Mouse (Mus musculus): ENCODE measurements around the gene Btg2. TPM values are rescaled to one million over a fixed set of nuclear protein-coding genes. Genes with fewer than 3 reads are reported as not detected.

Btg2 gene
- total and polyA plus RNA-seq, 2 experiments from 2014 or later = 8.9 to 19.8 TPM

- no peak overlapping the region for H3K9ac ChIP-seq (replicated peaks; ENCODE audit: low read length, poor library complexity, severe bottlenecking)
- H3K27ac ChIP-seq (ENCODE audit: low read depth, low read length) = no peak overlapping the region
- H3K9me3 ChIP-seq (ENCODE audit: low read length) = no peaks in the 10 kb centered on the region
- H3K27me3 ChIP-seq (ENCODE audit: insufficient read depth, low read length) = no peaks in the 10 kb centered on the region
- no peak for ATAC-seq (ENCODE audit: low FRiP score)
- DNase-seq (ENCODE audit: low spot score) = no peak
- TF ChIP-seq CTCF (IDR thresholded peaks at IDR 0.05) = no peak
- 87% methylated on average over 9 of the region's 9 CpGs for WGBS
- H3K4me2 ChIP-seq (ENCODE audit: low read depth, low read length, poor library complexity, severe bottlenecking) = no peak overlapping the region
- no peaks in the 10 kb centered on the region for H3K4me1 ChIP-seq (ENCODE audit: insufficient read depth, low read length)
- no peak overlapping the region for H3K4me3 ChIP-seq (ENCODE audit: low read depth, low read length)
- no peaks in the 10 kb centered on the region for H3K36me3 ChIP-seq (ENCODE audit: insufficient read depth, low read length)
These were observed 52.2 kb downstream of the Btg2 start for GRCm38 (mm10) chr1:134026741-134027140.

DNA sequence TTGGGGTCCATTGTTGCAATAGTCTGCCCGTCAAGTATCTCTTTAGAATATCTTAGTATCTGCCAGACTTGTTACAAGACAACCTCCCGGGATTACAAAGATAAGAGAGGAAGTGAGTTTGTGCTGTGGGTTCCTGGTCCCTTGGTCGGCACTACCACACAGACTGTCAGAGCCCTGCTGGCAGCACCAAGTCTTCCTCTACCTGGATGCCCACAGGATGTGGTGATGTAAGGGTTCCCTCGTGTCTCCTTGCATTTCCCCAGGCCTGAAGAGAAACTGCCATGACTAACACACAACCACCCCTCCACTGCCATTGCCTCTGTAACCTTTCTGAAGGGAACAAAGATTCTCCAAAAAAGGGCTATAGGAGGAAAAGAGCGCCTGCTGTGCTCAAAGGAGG is 52.9 kb downstream of the Btg2 start:
- WGBS = 69% methylated on average over 5 of the region's 5 CpGs
- no peak for DNase-seq (ENCODE audit: low spot score)
- Histone ChIP-seq H3K9me3 (ENCODE audit: low read length) (no peaks in the 10 kb centered on the region), H3K4me3 (ENCODE audit: low read depth, low read length) (no peak overlapping the region), H3K9ac (replicated peaks; ENCODE audit: low read length, poor library complexity, severe bottlenecking) (no peak overlapping the region), H3K4me1 (ENCODE audit: insufficient read depth, low read length) (no peaks in the 10 kb centered on the region), H3K27ac (ENCODE audit: low read depth, low read length) (no peak overlapping the region), H3K27me3 (ENCODE audit: insufficient read depth, low read length) (no peaks in the 10 kb centered on the region), H3K36me3 (ENCODE audit: insufficient read depth, low read length) (no peaks in the 10 kb centered on the region), H3K4me2 (ENCODE audit: low read depth, low read length, poor library complexity, severe bottlenecking) (no peak overlapping the region)
- no peak for ATAC-seq (ENCODE audit: low FRiP score)
- no peak for TF ChIP-seq CTCF (IDR thresholded peaks at IDR 0.05)

Other genes with a start within 250 kb of the Btg2 start
- gene Optc, start 171.1 kb downstream of the Btg2 start, total RNA-seq (2014; rRNA removed) = 5.0 and 7.3 TPM in 2 replicates
- gene Optc, start 171.1 kb downstream of the Btg2 start, polyA plus RNA-seq (2015; fragmentation: Nextera tagmentation; extraction: Ambion mirVana) = 2.1 and 2.7 TPM in 2 replicates
- gene Prelp, start 157.7 kb downstream of the Btg2 start, total RNA-seq (2014; rRNA removed) = 4.6 and 7.9 TPM in 2 replicates
- 5.0 and 5.4 TPM in 2 replicates for gene Prelp, start 157.7 kb downstream of the Btg2 start, polyA plus RNA-seq (2015; fragmentation: Nextera tagmentation; extraction: Ambion mirVana)
- 17.0 and 17.1 TPM in 2 replicates for gene Fmod, start 41.9 kb downstream of the Btg2 start, total RNA-seq (2014; rRNA removed)
- 24.8 and 26.3 TPM in 2 replicates for gene Fmod, start 41.9 kb downstream of the Btg2 start, polyA plus RNA-seq (2015; fragmentation: Nextera tagmentation; extraction: Ambion mirVana)
- gene Chit1, start 32.1 kb upstream of the Btg2 start, total RNA-seq (2014; rRNA removed) = 0.24 and 0.99 TPM in 2 replicates
- 0.21 and 0.48 TPM in 2 replicates for gene Chit1, start 32.1 kb upstream of the Btg2 start, polyA plus RNA-seq (2015; fragmentation: Nextera tagmentation; extraction: Ambion mirVana)
- 0.47 and 3.0 TPM in 2 replicates for gene Chil1, start 103.1 kb upstream of the Btg2 start, total RNA-seq (2014; rRNA removed)
- gene Chil1, start 103.1 kb upstream of the Btg2 start, polyA plus RNA-seq (2015; fragmentation: Nextera tagmentation; extraction: Ambion mirVana) = 3.0 and 4.3 TPM in 2 replicates
- gene Mybph, start 114.3 kb upstream of the Btg2 start, total RNA-seq (2014; rRNA removed) = not detected in 2 replicates
- gene Mybph, start 114.3 kb upstream of the Btg2 start, polyA plus RNA-seq (2015; fragmentation: Nextera tagmentation; extraction: Ambion mirVana) = 0.12 TPM in 1 of 2 replicates, not detected in the other
- 45.1 and 54.2 TPM in 2 replicates for gene Adora1, start 156.3 kb upstream of the Btg2 start, total RNA-seq (2014; rRNA removed)
- 32.5 and 35.6 TPM in 2 replicates for gene Adora1, start 156.3 kb upstream of the Btg2 start, polyA plus RNA-seq (2015; fragmentation: Nextera tagmentation; extraction: Ambion mirVana)
- 0.11 and 0.19 TPM in 2 replicates for gene Myog, start 210.9 kb upstream of the Btg2 start, total RNA-seq (2014; rRNA removed)
- not detected in 2 replicates for gene Myog, start 210.9 kb upstream of the Btg2 start, polyA plus RNA-seq (2015; fragmentation: Nextera tagmentation; extraction: Ambion mirVana)